Mouse (Mus musculus) C2C12 (cell line): ENCODE data around the gene Lgals8.

Source experiments
- CEBPB ChIP-seq: IDR thresholded peaks from one replicate; pipeline ENCODE4 v1.6.1; 2011; ENCODE audit warnings: low read depth, mild to moderate bottlenecking, control low read depth, moderate library complexity
- CTCF ChIP-seq: IDR thresholded peaks from one replicate; pipeline ENCODE4 v1.5.1; 2011; ENCODE audit not compliant: control insufficient read depth, insufficient read depth, insufficient read length
- FOSL1 ChIP-seq: IDR thresholded peaks from one replicate; pipeline ENCODE4 v1.8.0; 2011; ENCODE audit warnings: mild to moderate bottlenecking, low read length; ENCODE audit not compliant: poor library complexity, insufficient read depth, severe bottlenecking
- MAX ChIP-seq: IDR thresholded peaks from one replicate; pipeline ENCODE4 v1.6.1; 2011; ENCODE audit warnings: mild to moderate bottlenecking, control low read depth
- MYOD1 ChIP-seq: IDR thresholded peaks from one replicate; pipeline ENCODE4 v1.6.1; 2011; ENCODE audit warnings: low read depth; ENCODE audit not compliant: control insufficient read depth, insufficient read length
- MYOG ChIP-seq: IDR thresholded peaks from one replicate; pipeline ENCODE4 v1.6.1; 2011; ENCODE audit not compliant: control insufficient read depth, insufficient read length; ENCODE audit errors: extremely low read depth
- USF1 ChIP-seq: IDR thresholded peaks from one replicate; pipeline ENCODE4 v1.6.1; 2011; ENCODE audit warnings: low read depth, mild to moderate bottlenecking, control low read depth, moderate library complexity

- TF ChIP-seq CTCF (no peak), MYOG (no peak), FOSL1 (no peak), MYOD1 (no peak), CEBPB (no peak), USF1 (no peak), MAX (no peak)
Measured at GRCm38 (mm10) chr13:12468488-12468887, 3.7 kb upstream of the Lgals8 start.
